Mouse (Mus musculus) erythroblast, embryonic 14.5 days (primary cell): ENCODE results near the gene Ppie.
"Not testable (repeated sequence)": the region's sequence is repeated elsewhere in the genome, so short reads cannot be mapped to it uniquely, and the experiment has no call there.

ENCODE experiments used
- GATA1 ChIP-seq: IDR thresholded peaks from 2 replicates; pipeline ENCODE4 v1.6.1; 2012; ENCODE audit warnings: low read length, inconsistent platforms, mixed read lengths
- TAL1 ChIP-seq: IDR thresholded peaks from 3 replicates; pipeline ENCODE4 v1.6.1; 2012; ENCODE audit warnings: low read length, inconsistent platforms, mixed read lengths

- not testable (repeated sequence) for TF ChIP-seq GATA1, TAL1
Observed at GRCm38 (mm10) chr4:123116640-123117039, 23.1 kb downstream of the Ppie start.
